Mouse (Mus musculus) testis, postnatal 14 days (tissue): ENCODE data around the gene Ndst2.

Source experiments
- DNase-seq: peaks from one replicate; pipeline ENCODE4 v3.0.0; 2021; ENCODE audit warnings: low spot score

Ndst2 gene

GRCm38 (mm10) chr14:20698515-20698914 lies 35.8 kb downstream of the Ndst2 start:
- DNase-seq: no peak

DNA sequence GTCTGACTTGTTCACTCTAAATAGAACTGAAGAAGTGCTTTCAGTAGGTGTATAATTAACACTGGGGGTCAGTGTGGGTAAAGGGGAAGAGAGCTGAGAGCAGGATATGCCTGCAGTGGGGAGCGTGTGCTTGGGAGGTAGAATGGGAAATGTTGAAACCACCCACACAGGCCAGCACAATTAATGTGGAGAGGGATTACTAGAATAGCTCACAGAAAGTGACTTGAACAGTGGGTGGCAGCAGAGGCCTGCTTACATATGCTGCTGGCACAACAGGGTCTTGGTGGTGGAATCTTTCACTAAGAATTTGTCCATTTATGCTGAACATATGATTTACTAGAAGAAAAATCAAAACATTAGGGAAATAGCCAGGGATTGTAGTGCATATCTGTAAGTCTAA lies 37.4 kb downstream of the Ndst2 start:
- no peak for DNase-seq

- DNase-seq: no peak
Observed at GRCm38 (mm10) chr14:20695761-20696520, 38.4 kb downstream of the Ndst2 start.

GRCm38 (mm10) chr14:20694884-20695760 lies 39.2 kb downstream of the Ndst2 start, which contains the start of gene Fut11:
Fut11 (plus strand) TSS chr14:20694968.
- DNase-seq: peak; percentile 88

DNA sequence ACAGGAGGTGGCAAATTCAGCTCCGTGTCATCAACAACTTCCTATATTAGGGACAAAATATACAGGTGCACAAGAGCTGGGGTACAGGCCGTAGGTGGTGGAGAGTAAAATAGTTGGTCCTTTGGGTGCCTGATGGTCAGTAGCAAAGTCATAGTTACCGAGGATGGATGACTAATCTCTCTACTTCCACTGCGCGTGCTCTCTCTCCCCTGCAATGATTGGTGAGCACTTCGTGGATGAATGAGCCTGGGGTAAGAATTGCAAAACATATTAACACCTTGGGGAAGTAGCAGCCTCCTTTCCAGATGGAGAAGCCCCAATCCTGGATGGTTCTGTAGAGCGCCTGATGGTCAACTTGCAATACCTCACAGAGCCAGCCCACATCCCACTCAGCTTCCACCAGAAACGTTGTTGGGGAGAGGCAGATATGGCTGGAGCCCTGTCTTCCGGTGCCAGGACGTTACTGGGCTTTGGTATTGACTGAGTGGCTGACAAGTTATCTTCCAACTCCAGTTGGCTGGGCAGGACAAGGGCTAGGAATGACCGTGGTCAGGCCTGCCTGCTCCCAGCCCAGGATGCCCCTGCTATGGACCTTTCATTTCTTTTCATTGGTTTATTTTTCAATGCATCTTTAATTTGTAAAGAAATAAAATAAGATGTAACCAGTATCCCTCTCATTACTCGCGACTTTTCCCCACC lies 40.0 kb downstream of the Ndst2 start:
- no peak for DNase-seq

- DNase-seq: no peak
Observed at GRCm38 (mm10) chr14:20693589-20694101, 40.7 kb downstream of the Ndst2 start.

DNA sequence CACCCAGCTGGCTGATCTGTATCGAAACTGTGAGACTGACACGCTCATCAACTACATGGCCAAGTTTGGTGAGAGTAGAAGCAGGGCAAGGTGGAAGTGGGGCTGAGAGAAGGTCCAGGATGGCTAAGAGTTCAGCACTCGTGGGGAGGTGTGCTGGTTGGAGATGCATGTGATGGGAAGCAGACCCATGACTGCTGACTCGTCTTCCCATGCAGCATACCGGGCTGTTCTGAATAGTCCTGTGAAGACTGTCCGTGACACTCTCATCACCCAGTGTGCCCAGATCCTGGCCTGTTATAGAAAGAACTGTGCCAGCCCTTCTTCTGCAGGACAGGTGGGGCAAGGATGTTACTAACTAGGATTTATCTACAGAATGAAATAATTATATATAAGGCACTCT lies 42.6 kb downstream of the Ndst2 start:
- DNase-seq: no peak

DNA sequence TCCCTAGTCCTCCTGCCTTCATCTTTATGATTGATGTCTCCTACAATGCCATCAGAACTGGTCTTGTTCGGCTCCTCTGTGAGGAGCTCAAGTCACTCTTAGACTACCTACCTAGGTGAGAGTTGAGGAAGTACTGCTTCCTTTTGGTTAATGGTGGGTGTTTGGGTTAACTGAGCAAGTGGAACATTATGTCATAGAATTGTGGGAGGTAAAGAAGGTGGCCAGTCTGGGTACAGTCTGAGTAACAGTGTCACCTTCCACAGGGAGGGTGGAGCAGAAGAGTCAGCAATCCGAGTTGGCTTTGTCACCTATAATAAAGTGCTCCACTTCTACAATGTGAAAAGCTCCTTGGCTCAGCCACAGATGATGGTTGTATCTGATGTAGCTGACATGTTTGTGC lies 45.4 kb downstream of the Ndst2 start:
- DNase-seq: no peak

DNA sequence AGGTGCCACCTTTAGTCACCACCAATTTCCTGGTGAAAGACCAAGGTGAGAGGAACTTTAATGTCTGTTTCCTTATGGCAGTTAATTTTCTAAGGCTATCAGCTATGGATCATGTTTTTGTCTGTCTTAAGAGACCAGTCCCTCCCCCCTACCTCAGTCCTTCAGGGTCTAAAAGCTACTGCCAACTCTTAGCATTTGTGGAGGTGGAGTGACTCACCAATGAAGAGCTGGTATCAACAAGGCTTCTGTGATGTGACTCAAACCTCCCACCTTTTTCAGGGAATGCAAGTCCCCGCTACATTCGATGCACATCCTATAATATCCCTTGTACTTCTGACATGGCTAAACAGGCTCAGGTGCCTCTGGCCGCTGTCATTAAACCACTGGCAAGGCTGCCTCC lies 47.8 kb downstream of the Ndst2 start:
- DNase-seq: no peak

DNA sequence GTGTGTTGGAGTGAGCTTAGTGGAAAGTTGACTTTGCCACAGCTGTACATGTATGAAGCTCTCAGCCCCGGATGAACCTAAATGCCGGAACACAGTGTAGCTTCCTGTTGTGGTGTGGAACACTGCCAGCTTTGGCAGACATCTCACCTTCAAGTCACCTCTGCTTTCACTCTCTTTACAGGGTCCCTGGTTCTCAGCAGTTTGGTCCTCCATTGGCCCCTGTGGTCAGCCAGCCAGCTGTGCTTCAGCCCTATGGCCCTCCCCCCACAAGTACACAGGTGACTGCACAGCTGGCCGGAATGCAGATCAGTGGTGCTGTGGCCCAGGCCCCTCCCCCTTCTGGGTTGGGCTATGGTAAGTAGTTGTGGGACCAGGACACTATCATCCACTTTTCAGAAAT lies 51.9 kb downstream of the Ndst2 start:
- no peak for DNase-seq

- DNase-seq: no peak
Observed at GRCm38 (mm10) chr14:20681742-20682141, 52.6 kb downstream of the Ndst2 start.

DNA sequence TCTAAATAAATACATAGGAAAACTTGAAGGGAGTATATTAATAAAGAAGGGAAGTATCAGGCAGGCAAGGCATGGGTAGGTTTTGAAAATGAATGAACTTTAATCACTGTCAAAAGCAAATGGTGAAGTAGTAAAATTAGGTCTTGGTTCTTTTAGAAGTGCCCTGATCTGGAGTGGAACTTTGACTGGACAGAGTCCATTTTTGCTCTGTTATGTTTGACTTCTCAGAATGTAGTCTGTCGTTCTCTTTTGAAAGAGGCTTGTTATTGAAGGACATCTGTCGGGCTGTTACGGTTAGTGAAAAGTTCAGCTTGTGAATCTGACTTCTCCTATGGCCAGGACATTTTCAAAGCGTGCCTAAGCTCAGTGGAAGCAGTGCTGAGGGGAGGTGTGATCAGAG lies 56.5 kb downstream of the Ndst2 start:
- no peak for DNase-seq

- DNase-seq: peak; percentile 99
Observed at GRCm38 (mm10) chr14:20674064-20674833, 60.1 kb downstream of the Ndst2 start, which contains the start of gene Sec24c. Sec24c (plus strand) TSS chr14:20674308.

DNA sequence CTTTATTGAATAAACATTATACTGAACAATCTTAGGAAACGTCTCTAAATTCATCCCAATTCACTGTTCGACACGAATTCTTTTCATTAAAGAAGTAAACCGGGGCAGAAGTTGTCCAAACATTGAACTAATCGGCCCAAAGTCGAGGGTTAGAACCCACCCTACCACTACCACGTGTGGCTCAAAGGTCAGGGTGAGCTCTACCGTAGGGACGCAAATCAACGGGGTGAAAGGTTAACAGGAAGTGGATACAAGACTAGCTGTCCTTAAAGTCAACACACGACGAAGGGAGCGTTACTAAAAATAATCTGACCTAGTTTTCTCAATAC lies 60.7 kb downstream of the Ndst2 start:
- DNase-seq: no peak
